Mouse (Mus musculus) limb, embryonic 15.5 days (tissue): ENCODE measurements around the gene Drg1. TPM values are rescaled to one million over a fixed set of nuclear protein-coding genes. Genes with fewer than 3 reads are reported as not detected.

Source experiments
- ATAC-seq: fragments of 200-750 bp; cut with Nextera tagmentation; 2 replicates; pipeline ENCODE4 v1.8.0; 2017; ENCODE audit warnings: low read depth, moderate TSS enrichment; ENCODE audit not compliant: insufficient number of reproducible peaks, low FRiP score, low TSS enrichment
- H3K27ac ChIP-seq: fragments of 300-500 bp; sonication (generic); 2 replicates; pipeline ENCODE4 v1.5.1; 2015; ENCODE audit warnings: moderate library complexity, mild to moderate bottlenecking, inconsistent platforms
- H3K27me3 ChIP-seq: fragments of 300-500 bp; sonication (generic); 2 replicates; pipeline ENCODE4 v1.6.1; 2015; ENCODE audit warnings: inconsistent platforms
- H3K36me3 ChIP-seq: fragments of 300-500 bp; sonication (generic); 2 replicates; pipeline ENCODE4 v1.6.1; 2015; ENCODE audit warnings: inconsistent platforms
- H3K4me1 ChIP-seq: fragments of 300-500 bp; sonication (generic); 2 replicates; pipeline ENCODE4 v1.6.1; 2015; ENCODE audit warnings: inconsistent platforms
- H3K4me2 ChIP-seq: fragments of 300-500 bp; sonication (generic); 2 replicates; pipeline ENCODE4 v1.6.1; 2015; ENCODE audit warnings: mild to moderate bottlenecking, inconsistent platforms
- H3K4me3 ChIP-seq: fragments of 300-500 bp; sonication (generic); 2 replicates; pipeline ENCODE4 v1.5.1; 2015; ENCODE audit warnings: mild to moderate bottlenecking, inconsistent platforms
- H3K9ac ChIP-seq: fragments of 300-500 bp; sonication (generic); 2 replicates; pipeline ENCODE4 v1.6.1; 2015; ENCODE audit warnings: inconsistent platforms
- H3K9me3 ChIP-seq: fragments of 300-500 bp; sonication (generic); 2 replicates; pipeline ENCODE4 v1.6.1; 2016; ENCODE audit warnings: inconsistent platforms
- WGBS: fragments of 180-500 bp; shearing (Covaris S2); methylation state at CpG from one replicate; pipeline ENCODE4 v1.1.7; 2015; 5-methylcytosine and 5-hydroxymethylcytosine counted together
- polyA plus RNA-seq: library from polyadenylated mRNA; unstranded; fragments of >200 nt; fragmentation: Nextera tagmentation; extraction: Ambion mirVana; gene quantifications from 2 replicates; pipeline ENCODE4 v1.2.1, GENCODE M21; 2015

Gene Drg1
- polyA plus RNA-seq, 1 experiment from 2014 or later = 191 TPM

GRCm38 (mm10) chr11:3247387-3247786 is 18.8 kb downstream of the Drg1 start:
- Histone ChIP-seq H3K27ac (no peak overlapping the region), H3K4me2 (no peak overlapping the region), H3K27me3 (no peaks in the 10 kb centered on the region), H3K9me3 (no peaks in the 10 kb centered on the region), H3K36me3 (peaks cover 89% of the 10 kb centered on the region), H3K4me3 (no peak overlapping the region), H3K9ac (no peak overlapping the region), H3K4me1 (no peaks in the 10 kb centered on the region)
- WGBS = 84% methylated on average over 2 of the region's 2 CpGs
- no peak for ATAC-seq

GRCm38 (mm10) chr11:3243771-3244170 is 22.4 kb downstream of the Drg1 start:
- Histone ChIP-seq H3K4me1 (no peaks in the 10 kb centered on the region), H3K4me3 (no peak overlapping the region), H3K36me3 (peaks cover 90% of the 10 kb centered on the region), H3K9me3 (no peaks in the 10 kb centered on the region), H3K4me2 (no peak overlapping the region), H3K27ac (no peak overlapping the region), H3K9ac (no peak overlapping the region), H3K27me3 (no peaks in the 10 kb centered on the region)
- no peak for ATAC-seq
- 84% methylated on average over 4 of the region's 4 CpGs for WGBS

GRCm38 (mm10) chr11:3242395-3242794 is 23.8 kb downstream of the Drg1 start:
- Histone ChIP-seq H3K4me3 (no peak overlapping the region), H3K27me3 (no peaks in the 10 kb centered on the region), H3K9me3 (no peaks in the 10 kb centered on the region), H3K4me2 (no peak overlapping the region), H3K36me3 (peaks cover 90% of the 10 kb centered on the region), H3K4me1 (no peaks in the 10 kb centered on the region), H3K27ac (no peak overlapping the region), H3K9ac (no peak overlapping the region)
- 91% methylated on average over 7 of the region's 7 CpGs for WGBS
- ATAC-seq = no peak

GRCm38 (mm10) chr11:3235277-3235676 is 30.9 kb downstream of the Drg1 start:
- Histone ChIP-seq H3K4me3 (no peak overlapping the region), H3K4me1 (no peaks in the 10 kb centered on the region), H3K36me3 (peaks cover 85% of the 10 kb centered on the region), H3K9ac (no peak overlapping the region), H3K9me3 (no peaks in the 10 kb centered on the region), H3K27ac (no peak overlapping the region), H3K4me2 (no peak overlapping the region), H3K27me3 (no peaks in the 10 kb centered on the region)
- no peak for ATAC-seq
- WGBS = 90% methylated on average over 5 of the region's 5 CpGs

- Histone ChIP-seq H3K27ac (no peak overlapping the region), H3K9ac (no peak overlapping the region), H3K36me3 (peaks cover 83% of the 10 kb centered on the region), H3K4me3 (no peak overlapping the region), H3K27me3 (no peaks in the 10 kb centered on the region), H3K4me1 (no peaks in the 10 kb centered on the region), H3K4me2 (no peak overlapping the region), H3K9me3 (no peaks in the 10 kb centered on the region)
- 93% methylated on average over 4 of the region's 4 CpGs for WGBS
- ATAC-seq = no peak
Observed at GRCm38 (mm10) chr11:3233704-3234103, 32.5 kb downstream of the Drg1 start.

GRCm38 (mm10) chr11:3232248-3232647 is 34.0 kb downstream of the Drg1 start:
- H3K27ac ChIP-seq = no peak overlapping the region
- WGBS = 84% methylated on average over 3 of the region's 3 CpGs
- no peaks in the 10 kb centered on the region for H3K27me3 ChIP-seq
- H3K9me3 ChIP-seq = no peaks in the 10 kb centered on the region
- H3K4me2 ChIP-seq = no peak overlapping the region
- ATAC-seq = no peak
- H3K4me3 ChIP-seq = no peak overlapping the region
- no peak overlapping the region for H3K9ac ChIP-seq
- peaks cover 76% of the 10 kb centered on the region for H3K36me3 ChIP-seq
- H3K4me1 ChIP-seq = no peaks in the 10 kb centered on the region

GRCm38 (mm10) chr11:3227113-3227512 is 39.1 kb downstream of the Drg1 start:
- 93% methylated on average over 3 of the region's 3 CpGs for WGBS
- no peak overlapping the region for H3K27ac ChIP-seq
- ATAC-seq = no peak
- no peaks in the 10 kb centered on the region for H3K9me3 ChIP-seq
- H3K36me3 ChIP-seq = peaks cover 74% of the 10 kb centered on the region
- no peak overlapping the region for H3K9ac ChIP-seq
- no peak overlapping the region for H3K4me2 ChIP-seq
- H3K4me1 ChIP-seq = no peaks in the 10 kb centered on the region
- no peak overlapping the region for H3K4me3 ChIP-seq
- no peaks in the 10 kb centered on the region for H3K27me3 ChIP-seq

GRCm38 (mm10) chr11:3223105-3223504 is 43.1 kb downstream of the Drg1 start:
- 73% methylated on average over 5 of the region's 5 CpGs for WGBS
- Histone ChIP-seq H3K9ac (no peak overlapping the region), H3K4me2 (no peak overlapping the region), H3K36me3 (peaks cover 70% of the 10 kb centered on the region), H3K4me3 (no peak overlapping the region), H3K4me1 (no peaks in the 10 kb centered on the region), H3K27me3 (no peaks in the 10 kb centered on the region), H3K9me3 (no peaks in the 10 kb centered on the region), H3K27ac (no peak overlapping the region)
- ATAC-seq = no peak

- no peaks in the 10 kb centered on the region for H3K27me3 ChIP-seq
- no peak overlapping the region for H3K27ac ChIP-seq
- H3K36me3 ChIP-seq = peaks cover 69% of the 10 kb centered on the region
- no peaks in the 10 kb centered on the region for H3K4me1 ChIP-seq
- no peaks in the 10 kb centered on the region for H3K9me3 ChIP-seq
- no peak for ATAC-seq
- WGBS = 91% methylated on average over 1 of the region's 1 CpGs
- no peak overlapping the region for H3K4me3 ChIP-seq
- H3K4me2 ChIP-seq = no peak overlapping the region
- H3K9ac ChIP-seq = no peak overlapping the region
Observed at GRCm38 (mm10) chr11:3212526-3212925, 53.7 kb downstream of the Drg1 start.

GRCm38 (mm10) chr11:3206783-3207182 is 59.4 kb downstream of the Drg1 start:
- 90% methylated on average over 3 of the region's 3 CpGs for WGBS
- Histone ChIP-seq H3K27me3 (no peaks in the 10 kb centered on the region), H3K36me3 (peaks cover 52% of the 10 kb centered on the region), H3K4me1 (peaks cover 3% of the 10 kb centered on the region), H3K9me3 (no peaks in the 10 kb centered on the region), H3K4me3 (no peak overlapping the region), H3K9ac (no peak overlapping the region), H3K27ac (no peak overlapping the region), H3K4me2 (no peak overlapping the region)
- no peak for ATAC-seq

GRCm38 (mm10) chr11:3205207-3205606 is 61.0 kb downstream of the Drg1 start:
- Histone ChIP-seq H3K9ac (no peak overlapping the region), H3K4me2 (no peak overlapping the region), H3K9me3 (no peaks in the 10 kb centered on the region), H3K4me1 (peaks cover 3% of the 10 kb centered on the region), H3K4me3 (no peak overlapping the region), H3K27me3 (no peaks in the 10 kb centered on the region), H3K36me3 (peaks cover 42% of the 10 kb centered on the region), H3K27ac (no peak overlapping the region)
- no peak for ATAC-seq
- WGBS = 93% methylated on average over 3 of the region's 3 CpGs

- peak overlapping the region; percentile 41; the same call in 1 of the 2 replicates for H3K4me3 ChIP-seq
- no peak overlapping the region for H3K4me2 ChIP-seq
- H3K27ac ChIP-seq = no peak overlapping the region
- no peak for ATAC-seq
- peaks cover 3% of the 10 kb centered on the region for H3K4me1 ChIP-seq
- H3K9me3 ChIP-seq = no peaks in the 10 kb centered on the region
- no peak overlapping the region for H3K9ac ChIP-seq
- peaks cover 29% of the 10 kb centered on the region for H3K36me3 ChIP-seq
- no peaks in the 10 kb centered on the region for H3K27me3 ChIP-seq
- 73% methylated on average over 2 of the region's 2 CpGs for WGBS
Observed at GRCm38 (mm10) chr11:3203771-3204170, 62.4 kb downstream of the Drg1 start.

GRCm38 (mm10) chr11:3202781-3203441 is 63.3 kb downstream of the Drg1 start:
- under 1% methylated on average over 51 of the region's 57 CpGs for WGBS
- Histone ChIP-seq H3K9me3 (no peaks in the 10 kb centered on the region), H3K36me3 (peaks cover 29% of the 10 kb centered on the region), H3K9ac (peak overlapping the region; percentile 26), H3K27me3 (no peaks in the 10 kb centered on the region), H3K4me1 (peaks cover 3% of the 10 kb centered on the region), H3K4me3 (peak overlapping the region; percentile 41), H3K4me2 (peak overlapping the region; percentile 12), H3K27ac (peak overlapping the region; percentile 43)
- no peak for ATAC-seq
